Mouse (Mus musculus) layer of hippocampus, adult 8-10 months (tissue): ENCODE results near the gene Klhl6. TPM values are rescaled to one million over a fixed set of nuclear protein-coding genes. Genes with fewer than 3 reads are reported as not detected.

Experiments
- DNase-seq, 2 experiments: peaks; one replicate each; pipeline ENCODE4 v3.0.0; 2022; ENCODE audit warnings: low spot score in 2 of 2
- total RNA-seq, 4 experiments: library from RNA; stranded (reverse); gene quantifications; 2 replicates each; pipeline ENCODE4 v1.2.4; 2022

Gene Klhl6
- total RNA-seq, 4 experiments from 2014 or later = 0.69 to 9.2 (median 3.9) TPM

DNA sequence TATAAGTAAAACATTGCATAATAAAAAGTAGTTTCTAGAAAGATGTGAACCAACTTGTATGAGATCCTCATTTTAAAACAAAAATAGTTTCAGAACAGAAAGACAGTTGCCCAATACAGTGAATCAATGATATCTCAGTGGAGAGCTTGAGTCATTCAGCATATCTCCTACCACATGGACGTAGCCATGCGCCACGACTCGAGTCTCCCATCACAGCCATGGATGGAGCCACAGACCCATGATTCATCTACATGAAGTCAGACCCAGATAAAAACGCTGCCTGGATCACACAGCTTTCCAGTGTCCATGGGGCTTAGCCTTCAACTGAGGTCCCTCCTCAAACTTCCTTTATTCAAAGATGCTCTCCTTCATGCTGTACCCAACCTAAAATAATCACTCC lies 13.3 kb downstream of the Klhl6 start:
- no peak for DNase-seq

DNA sequence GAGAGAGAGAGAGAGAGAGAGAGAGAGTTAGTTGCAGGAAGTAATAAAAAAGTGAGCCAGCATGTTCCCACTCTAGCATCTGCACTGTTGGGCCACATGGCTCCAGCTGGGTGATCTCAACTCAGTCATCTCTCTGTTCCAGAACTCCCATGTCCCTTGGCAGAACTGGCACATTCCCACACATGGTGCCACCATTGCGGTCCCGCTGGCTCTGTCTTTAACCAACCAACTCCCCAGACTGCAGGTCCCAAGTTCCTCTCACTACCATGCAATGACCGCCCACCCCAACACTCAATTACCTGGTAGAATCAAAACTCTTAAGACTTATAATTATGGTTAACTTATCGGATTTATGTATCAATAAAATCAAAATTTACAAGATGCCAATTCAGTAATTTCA lies 14.2 kb downstream of the Klhl6 start:
- DNase-seq = no peak

DNA sequence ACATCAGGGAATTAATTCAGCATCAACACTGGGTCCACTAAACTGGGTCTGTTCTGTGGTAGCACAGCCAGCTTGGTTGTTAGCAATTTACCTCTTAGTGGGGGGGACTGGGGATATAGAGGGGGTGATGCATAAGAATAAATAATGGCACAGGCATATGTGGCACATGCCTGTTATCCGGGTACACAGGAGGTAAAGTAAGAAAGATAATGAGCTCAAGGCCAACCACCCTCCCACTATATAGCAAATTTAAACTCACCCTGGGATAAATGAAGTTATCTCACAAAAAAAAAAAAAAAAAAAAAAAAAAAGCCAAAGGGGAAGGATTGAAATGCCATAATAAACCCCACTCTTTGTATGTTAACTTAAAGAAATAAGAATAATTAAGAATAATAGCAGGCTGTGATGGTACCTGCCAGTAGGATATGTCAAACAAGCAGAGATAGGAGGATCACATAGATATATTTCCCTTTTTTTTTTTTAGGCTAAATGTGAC lies 14.9 kb downstream of the Klhl6 start:
- no peak for DNase-seq

DNA sequence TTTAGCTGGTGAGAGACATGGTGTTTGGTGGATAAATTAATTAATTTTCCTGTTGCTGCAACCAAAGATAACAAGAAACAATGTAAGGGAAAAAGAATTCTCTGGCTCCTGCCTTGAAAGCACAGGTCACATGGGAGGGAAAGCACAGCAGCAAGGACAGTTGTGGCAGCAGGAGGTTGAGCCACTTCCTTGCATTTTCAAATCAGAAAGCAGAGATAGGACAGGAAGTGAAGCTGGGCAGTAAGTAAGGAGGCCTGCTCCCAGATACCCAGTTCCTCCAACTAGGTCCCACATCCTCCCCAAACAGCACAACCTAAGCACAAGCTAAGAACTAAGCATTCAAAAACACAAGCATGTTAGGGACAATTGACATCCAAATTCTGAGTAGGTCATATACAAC lies 15.9 kb downstream of the Klhl6 start:
- no peak for DNase-seq

DNA sequence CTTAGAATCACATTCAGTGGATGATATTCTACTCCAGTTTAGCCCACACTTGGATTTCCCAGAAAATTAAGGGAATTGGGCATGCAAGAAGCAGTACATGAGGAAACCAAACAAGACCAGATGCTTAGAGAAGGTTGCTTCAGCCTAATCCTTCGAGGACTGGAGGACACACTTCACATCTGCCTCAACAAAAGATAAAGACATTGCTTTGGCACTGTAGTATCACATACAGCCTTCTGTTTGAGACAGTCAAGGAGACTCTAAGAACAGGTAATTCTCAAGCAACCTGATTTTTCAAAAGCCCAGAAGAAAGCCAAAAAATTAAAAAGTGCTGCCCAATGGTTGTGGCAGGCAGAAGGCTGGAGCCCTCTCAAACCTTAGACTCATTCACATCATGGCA lies 16.4 kb downstream of the Klhl6 start:
- no peak for DNase-seq

DNA sequence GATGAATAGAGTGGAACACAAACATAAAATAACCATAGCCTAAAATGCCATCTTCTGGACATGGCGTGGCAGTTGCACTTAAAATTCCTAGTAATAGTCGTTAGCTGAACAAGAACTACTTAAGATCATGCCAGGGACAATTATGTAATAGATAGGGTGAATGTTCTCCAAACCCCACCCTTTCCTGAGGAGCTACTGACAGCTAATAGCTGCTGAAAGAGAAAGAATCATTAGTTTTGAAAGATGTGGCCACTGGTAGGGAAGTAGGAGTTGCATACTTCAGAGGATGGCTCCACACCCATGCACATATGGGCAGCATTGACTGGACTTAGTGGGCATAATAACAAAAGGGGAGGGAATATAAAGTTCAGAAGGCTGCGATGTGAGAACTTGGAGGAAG lies 19.9 kb downstream of the Klhl6 start:
- no peak for DNase-seq

DNA sequence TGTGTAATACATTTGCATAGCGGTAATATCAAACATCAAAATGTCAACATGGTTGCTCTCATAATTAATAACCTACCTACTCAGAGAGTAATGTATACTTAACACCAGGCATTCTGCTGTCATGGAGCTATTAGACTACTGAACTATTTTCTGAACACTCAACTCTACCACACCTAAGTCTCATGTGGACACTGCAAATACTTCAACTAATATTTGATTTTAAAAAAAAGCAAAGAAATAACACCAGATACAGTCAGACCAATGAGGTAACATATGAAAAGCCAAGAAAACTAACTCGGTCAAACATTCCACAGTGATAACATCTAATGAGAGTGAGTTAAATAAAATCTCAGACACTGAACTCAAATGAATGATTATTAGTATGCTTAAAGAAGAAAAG lies 21.8 kb downstream of the Klhl6 start:
- no peak for DNase-seq

DNA sequence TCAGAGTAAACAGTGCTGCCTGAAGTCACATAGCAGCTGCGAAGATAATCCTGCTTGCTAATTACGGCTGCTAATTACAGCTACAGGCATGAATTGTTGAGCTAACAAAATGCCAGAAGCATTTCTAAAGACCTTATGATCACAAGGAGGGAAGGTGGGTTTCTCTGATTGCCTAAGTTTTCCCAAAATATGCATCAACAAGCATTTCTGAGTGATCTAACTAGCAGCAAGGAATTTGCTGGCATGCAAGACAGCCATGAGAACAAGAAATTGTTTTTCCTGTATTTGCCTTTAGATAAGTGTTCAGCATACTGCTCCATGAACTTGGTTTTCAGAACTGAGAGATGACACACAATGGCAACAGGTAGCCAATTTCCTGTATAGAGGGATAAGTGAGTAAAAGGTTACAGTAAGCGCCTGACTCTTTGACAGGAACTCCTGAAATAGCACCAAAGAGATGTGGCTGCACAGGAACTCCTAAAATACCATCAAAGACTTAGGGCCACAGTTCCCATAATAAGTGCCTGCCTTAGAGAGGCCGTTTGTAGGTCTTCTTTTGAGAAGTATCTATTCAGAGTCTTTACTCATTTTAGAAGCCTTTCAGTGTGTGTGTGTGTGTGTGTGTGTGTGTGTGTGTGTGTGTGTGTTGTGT lies 22.3 kb downstream of the Klhl6 start:
- no peak for DNase-seq

DNA sequence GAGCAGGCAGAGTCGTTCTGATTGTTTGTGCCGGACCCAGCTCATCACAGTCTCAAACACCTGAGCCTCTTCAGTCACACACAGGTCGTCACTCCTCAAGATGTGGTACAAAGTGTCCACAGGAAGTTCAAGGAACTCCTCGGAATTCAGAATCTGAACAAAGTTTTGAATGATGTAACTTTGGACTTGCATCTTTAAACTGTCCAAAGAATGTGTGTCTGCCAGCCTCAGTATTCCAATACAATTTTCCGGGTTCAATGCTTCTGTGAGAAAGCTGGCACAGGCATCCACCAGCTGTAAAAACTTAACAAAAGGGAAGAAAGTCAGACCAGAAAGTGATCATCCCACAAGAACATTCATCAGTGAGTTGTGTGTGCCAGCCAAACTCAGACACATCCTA lies 25.8 kb downstream of the Klhl6 start:
- no peak for DNase-seq

DNA sequence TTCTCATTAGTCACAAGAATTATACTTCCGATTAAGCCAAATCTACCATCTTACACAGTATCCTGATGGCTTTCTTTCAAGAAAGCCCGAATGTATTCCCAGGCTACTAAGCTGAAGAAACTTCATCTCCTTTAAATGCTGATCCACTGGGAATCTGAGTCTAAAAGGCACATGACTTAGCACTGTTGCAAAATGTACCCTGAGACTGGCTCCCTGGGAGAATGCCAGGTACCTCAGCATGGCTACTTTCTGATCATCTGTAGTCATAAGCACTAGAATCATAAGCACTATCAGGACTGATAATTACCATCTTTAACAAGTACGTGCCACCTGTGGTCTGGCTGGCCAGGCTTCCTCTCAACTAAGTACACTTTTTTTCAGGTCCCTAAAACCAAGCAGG lies 35.5 kb downstream of the Klhl6 start:
- DNase-seq = no peak

DNA sequence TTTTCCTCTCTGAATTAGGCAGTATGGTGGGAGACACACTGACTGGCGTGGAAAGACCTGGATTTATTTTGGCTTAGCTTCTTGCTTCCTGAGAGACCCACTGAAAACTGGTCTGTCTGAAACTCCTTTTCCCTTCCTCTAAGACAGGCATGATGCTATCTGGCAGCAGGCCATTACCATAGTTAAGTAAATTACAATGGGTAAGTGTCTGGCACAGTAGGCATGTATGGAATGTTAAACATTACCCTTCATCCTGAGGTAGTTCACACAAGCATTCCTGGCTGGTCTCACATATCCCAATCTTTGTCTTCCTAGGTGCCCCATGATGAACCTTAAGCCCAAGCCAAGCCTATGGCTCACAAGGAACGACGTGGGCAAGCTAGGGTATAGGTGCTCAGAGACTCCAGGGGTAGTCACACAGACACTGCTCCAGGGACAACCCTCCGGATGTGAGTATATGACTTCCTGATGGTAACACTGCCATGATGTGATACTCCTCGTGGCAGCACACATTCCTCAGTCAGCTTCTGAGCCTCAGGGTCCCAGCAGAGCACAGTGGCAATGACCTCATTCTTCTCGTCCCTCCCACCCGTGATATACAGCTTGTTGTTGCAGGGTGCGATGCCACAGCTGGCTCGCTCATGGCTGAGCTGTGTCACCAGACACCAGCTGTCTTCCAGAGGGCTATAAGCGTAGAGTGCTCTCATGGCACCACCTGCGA lies 36.1 kb downstream of the Klhl6 start:
- no peak for DNase-seq

DNA sequence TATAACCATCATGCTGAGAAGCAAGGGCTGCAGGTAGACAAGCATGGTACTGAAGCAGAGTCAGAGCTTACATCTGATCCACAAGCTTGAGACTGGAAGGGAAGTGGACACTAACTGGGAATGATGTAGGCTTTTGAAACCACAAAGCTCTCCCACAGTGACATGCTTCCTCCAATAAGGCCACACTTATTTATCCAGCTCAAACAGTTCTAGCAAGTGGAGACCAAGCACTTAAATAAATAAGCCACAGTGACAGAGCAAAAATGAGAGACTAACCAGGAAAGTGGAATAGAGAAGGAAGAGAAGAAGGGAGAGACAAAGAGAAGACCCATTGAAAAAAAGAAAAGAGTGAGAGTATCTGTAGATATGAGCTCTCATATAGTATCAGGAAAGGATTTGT lies 62.0 kb downstream of the Klhl6 start:
- no peak for DNase-seq

DNA sequence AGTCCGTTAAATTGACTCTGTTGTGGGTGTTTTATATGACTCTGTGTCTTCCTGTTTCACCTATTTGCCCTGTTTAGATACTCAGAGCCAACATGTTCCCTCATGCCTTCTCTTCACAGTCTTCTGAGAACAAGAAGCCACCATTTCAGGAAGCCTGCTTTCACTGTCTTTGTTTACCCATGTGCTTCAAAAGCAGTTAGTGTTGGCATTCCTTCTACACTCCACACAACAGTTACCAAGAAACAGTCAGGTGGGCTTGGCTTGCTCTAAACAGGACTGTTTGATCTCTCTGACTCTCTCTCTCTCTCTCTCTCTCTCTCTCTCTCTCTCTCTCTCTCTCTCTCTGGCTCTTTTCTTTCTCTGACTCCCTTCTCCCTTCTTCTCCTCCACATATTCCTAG lies 64.6 kb downstream of the Klhl6 start:
- no peak for DNase-seq

DNA sequence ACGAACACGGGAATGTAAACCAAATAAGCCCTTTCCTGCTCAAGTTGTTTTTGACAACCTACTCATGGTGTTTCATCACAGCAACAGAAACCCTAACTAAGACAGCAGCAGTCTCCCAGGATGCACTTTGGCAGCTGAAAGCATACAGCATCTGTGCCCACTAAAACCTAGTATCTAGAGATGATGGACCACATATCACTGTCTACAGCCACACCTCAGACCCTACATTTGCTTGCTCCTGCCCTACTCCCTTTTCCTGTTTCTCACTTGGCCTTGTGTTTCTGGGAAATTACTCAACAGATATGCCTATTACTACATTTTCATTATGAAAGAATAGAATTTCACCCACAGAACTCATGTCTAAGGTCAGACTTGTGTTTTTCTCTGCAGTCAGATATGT lies 70.3 kb downstream of the Klhl6 start:
- no peak for DNase-seq

DNA sequence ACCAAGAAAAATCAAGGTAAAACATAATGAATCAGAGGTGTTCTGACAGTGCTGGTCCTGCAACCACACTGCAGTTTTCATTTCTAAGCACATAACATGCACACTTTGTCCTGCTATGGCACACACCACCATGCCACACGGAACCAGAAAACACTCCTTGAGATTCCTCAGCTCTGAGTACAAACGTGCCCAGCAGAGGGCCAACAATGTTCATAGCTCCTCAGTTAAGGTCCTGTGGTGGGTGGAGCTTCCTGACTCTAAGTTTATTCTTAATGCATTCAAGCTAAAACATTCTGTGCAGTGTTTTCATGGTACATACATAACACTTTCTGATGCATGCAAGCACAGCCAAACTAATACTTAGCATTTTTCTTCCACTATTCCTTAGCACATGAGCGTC lies 74.5 kb downstream of the Klhl6 start:
- DNase-seq = no peak

DNA sequence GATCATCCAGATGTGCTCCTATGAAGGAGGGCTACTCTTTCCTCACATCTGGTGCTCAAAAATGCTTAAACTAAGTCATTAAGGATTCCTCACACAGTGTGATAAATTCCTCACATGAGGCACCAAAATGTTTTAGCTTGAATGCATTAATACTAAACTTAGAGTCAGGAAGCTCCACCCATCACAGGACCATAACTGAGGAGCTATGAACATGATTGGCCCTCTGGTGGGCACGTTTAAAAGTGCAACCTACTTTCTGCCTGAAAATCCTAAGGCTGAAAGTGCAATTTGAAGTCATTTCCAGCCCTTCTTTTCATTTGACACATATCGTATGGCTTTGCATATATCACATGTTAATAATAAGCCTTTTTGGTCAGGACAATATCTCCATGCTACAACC lies 75.7 kb downstream of the Klhl6 start:
- DNase-seq = peak in 1 of 2 experiments; percentile 5

DNA sequence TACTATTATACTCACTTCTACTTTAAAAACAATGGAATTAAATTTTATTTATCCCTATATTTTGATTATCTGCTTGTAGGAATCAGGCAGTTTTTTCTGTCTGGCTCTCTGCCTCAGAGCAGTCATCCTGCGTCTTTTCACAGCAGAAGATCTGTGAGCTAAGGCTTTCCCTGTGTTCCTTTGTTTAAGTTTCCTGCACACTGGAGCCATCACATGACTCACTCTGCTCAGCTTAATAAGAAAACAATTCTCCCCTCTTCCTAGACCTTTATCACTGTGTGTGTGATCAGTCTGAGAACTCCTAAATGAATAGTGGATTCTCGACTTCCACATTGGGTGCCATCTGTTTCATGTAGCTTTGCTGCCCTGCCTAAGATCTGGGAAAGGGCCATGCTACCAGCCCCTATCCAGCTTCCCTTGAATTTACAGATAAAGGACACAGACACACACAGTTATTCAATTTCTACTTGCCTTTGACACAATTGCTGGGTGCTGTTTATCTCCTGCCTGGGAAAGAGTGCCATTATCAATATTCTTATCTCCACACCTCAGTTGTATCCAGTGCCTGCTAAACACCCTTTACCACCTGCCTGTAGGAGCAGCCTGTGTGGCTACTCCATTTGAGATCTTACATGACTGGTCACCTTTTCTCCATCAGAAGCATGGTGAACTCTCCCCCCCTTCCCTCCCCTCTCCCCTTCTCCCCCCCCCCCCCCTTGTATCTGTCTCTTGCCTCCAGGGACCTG lies 77.9 kb downstream of the Klhl6 start:
- no peak for DNase-seq

DNA sequence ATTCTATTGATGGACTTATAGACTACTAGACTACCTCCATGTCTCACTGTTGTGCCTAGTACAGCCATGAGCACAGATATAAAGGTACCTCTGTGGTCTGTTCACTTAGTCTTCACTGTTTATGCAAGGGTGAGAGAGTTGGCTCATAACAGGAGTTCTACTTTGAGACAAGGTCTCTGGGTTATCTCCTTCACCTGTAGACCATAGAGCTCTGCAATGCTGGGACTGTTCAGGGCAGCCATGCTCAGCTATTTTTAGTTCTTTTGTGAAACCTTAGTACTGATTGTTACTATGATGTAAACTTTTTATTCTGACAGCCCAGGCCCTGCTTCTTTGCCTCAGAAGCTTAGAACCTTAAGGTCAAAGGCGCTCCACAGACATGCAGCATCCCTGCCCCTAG lies 79.0 kb downstream of the Klhl6 start:
- no peak for DNase-seq
